Mouse (Mus musculus) lung, postnatal 0 days (tissue): ENCODE measurements around the gene Zfp579.

Experiments
- CTCF ChIP-seq: IDR thresholded peaks from 2 replicates; pipeline ENCODE4 v1.5.1; 2016; ENCODE audit warnings: antibody characterized with exemption, mild to moderate bottlenecking
- EP300 ChIP-seq: IDR thresholded peaks from 2 replicates; pipeline ENCODE4 v1.6.1; 2016; ENCODE audit warnings: antibody characterized with exemption, mild to moderate bottlenecking, control low read depth

- TF ChIP-seq EP300 (no peak), CTCF (no peak)
Observed at GRCm38 (mm10) chr7:4942673-4943072, 53.3 kb downstream of the Zfp579 start.
